Mouse (Mus musculus): ENCODE measurements around the gene Slc25a3.

DNA sequence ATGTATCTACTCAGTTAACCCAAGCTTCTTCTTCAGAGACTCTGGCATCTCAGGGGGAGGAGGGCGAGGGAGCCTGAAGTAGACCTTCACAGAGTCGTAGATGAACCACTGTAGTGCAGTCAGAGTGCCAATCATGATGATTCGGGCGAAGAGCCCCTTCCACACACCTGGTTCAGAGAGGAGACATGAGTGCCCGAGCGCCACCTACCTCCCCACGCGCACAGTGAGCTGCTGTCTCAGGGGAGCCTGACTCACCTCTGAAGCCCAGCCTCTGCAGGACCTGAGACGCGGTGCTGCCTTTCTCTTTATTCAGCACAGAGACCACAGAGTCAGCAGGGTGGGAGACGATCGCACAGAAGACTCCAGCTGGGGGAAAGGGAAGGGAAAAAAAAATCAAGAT is 6.9 kb downstream of the Slc25a3 start:
- TF ChIP-seq CTCF (IDR thresholded peaks at IDR 0.05; ENCODE audit: extremely low read depth, insufficient read length, insufficient replicate concordance, low read depth, low read length) = no peak
- TF ChIP-seq POLR2A (IDR thresholded peaks at IDR 0.05; ENCODE audit: low read depth, low read length) = no peak

All from small intestine, adult 2 months (tissue).